Mouse (Mus musculus) CH12.LX (cell line): ENCODE measurements at regions not wholly inside any gene's neighbourhood (a gene's known extent, or its start where the extent isn't known, plus 50 kb on each side); places are given as distances from the start of the nearest gene placed in this dataset.

Source experiments
- DNase-seq: peaks from one replicate; pipeline ENCODE4 v3.0.0-alpha.2; 2013; ENCODE audit errors: extremely low read depth
- H3K27ac ChIP-seq: 2 replicates; pipeline ENCODE4 v1.5.1; 2012; ENCODE audit warnings: low read depth, mild to moderate bottlenecking, control low read depth, moderate library complexity; ENCODE audit not compliant: insufficient read depth
- H3K27me3 ChIP-seq: replicated peaks from 2 replicates; pipeline ENCODE3; 2012; ENCODE audit warnings: inconsistent platforms
- H3K36me3 ChIP-seq, 2 experiments: replicated peaks in 1 of 2; 2 replicates each; pipeline versions ENCODE3 to v1.6.1; 2012; ENCODE audit warnings: inconsistent platforms in 1 of 2, low read length in 1 of 2, mild to moderate bottlenecking in 1 of 2, mixed read lengths in 1 of 2, moderate library complexity in 1 of 2; ENCODE audit not compliant: control insufficient read depth in 1 of 2, insufficient read depth in 1 of 2
- H3K4me1 ChIP-seq, 2 experiments: 2 replicates each; pipeline ENCODE4 v1.6.1; 2012; ENCODE audit warnings: inconsistent platforms in 1 of 2, moderate library complexity in 1 of 2; ENCODE audit not compliant: insufficient read depth in 2 of 2, control insufficient read depth in 1 of 2
- H3K4me2 ChIP-seq: 2 replicates; pipeline ENCODE4 v1.6.1; 2012; ENCODE audit warnings: low read depth, mild to moderate bottlenecking, control low read depth; ENCODE audit not compliant: poor library complexity, insufficient read depth, severe bottlenecking
- H3K4me3 ChIP-seq, 3 experiments: fragments of 150-350 bp in 1 of 3; sonication (generic) in 1 of 3; replicated peaks in 1 of 3; 2 replicates each; pipeline versions ENCODE3 to v1.5.1; 2011 to 2012; ENCODE audit warnings: low read depth in 2 of 3, low read length in 2 of 3, mild to moderate bottlenecking in 2 of 3, moderate library complexity in 2 of 3, control low read depth in 1 of 3, improper control_type of control experiment in 1 of 3, inconsistent platforms in 1 of 3, mixed read lengths in 1 of 3; ENCODE audit not compliant: poor library complexity in 1 of 3
- H3K79me2 ChIP-seq: replicated peaks from 2 replicates; pipeline ENCODE4 v1.6.1; 2012; ENCODE audit warnings: mild to moderate bottlenecking, moderate library complexity; ENCODE audit not compliant: control insufficient read depth, poor library complexity, insufficient read depth, severe bottlenecking; ENCODE audit errors: extremely low read depth
- H3K9ac ChIP-seq: 2 replicates; pipeline ENCODE4 v1.6.1; 2012; ENCODE audit warnings: low read depth, mild to moderate bottlenecking, control low read depth, moderate library complexity; ENCODE audit not compliant: insufficient read depth
- H3K9me3 ChIP-seq: replicated peaks from 2 replicates; pipeline ENCODE3; 2012; ENCODE audit warnings: low read length, inconsistent platforms, mixed read lengths
- BHLHE40 ChIP-seq: IDR thresholded peaks from 2 replicates; pipeline ENCODE4 v1.6.1; 2011; ENCODE audit warnings: mild to moderate bottlenecking, low read depth, low read length, improper control_type of control experiment
- CHD1 ChIP-seq: IDR thresholded peaks from 2 replicates; pipeline ENCODE4 v1.6.1; 2012; ENCODE audit warnings: low read depth, low read length, improper control_type of control experiment, inconsistent platforms
- CHD2 ChIP-seq: IDR thresholded peaks from 2 replicates; pipeline ENCODE4 v1.6.1; 2011; ENCODE audit warnings: low read length, improper control_type of control experiment
- CTCF ChIP-seq, 2 experiments: IDR thresholded peaks in 1 of 2; conservative IDR thresholded peaks in 1 of 2; 2 replicates each; pipeline ENCODE4 v1.5.1; 2011 to 2012; ENCODE audit warnings: low read depth in 2 of 2, low read length in 2 of 2, improper control_type of control experiment in 1 of 2, inconsistent platforms in 1 of 2, mild to moderate bottlenecking in 1 of 2, moderate library complexity in 1 of 2
- E2F4 ChIP-seq: IDR thresholded peaks from 2 replicates; pipeline ENCODE4 v1.6.1; 2011; ENCODE audit warnings: low read depth, low read length, improper control_type of control experiment; ENCODE audit not compliant: insufficient replicate concordance
- EP300 ChIP-seq: IDR thresholded peaks from 2 replicates; pipeline ENCODE4 v1.6.1; 2011; ENCODE audit warnings: low read length, improper control_type of control experiment
- ETS1 ChIP-seq: conservative IDR thresholded peaks from 2 replicates; pipeline ENCODE4 v1.6.1; 2012; ENCODE audit warnings: low read depth, mild to moderate bottlenecking, inconsistent platforms, low read length, improper control_type of control experiment, moderate library complexity
- HCFC1 ChIP-seq: IDR thresholded peaks from 2 replicates; pipeline ENCODE4 v1.6.1; 2012; ENCODE audit warnings: low read depth, mild to moderate bottlenecking, inconsistent platforms, low read length, improper control_type of control experiment
- IRF4 ChIP-seq: IDR thresholded peaks from 2 replicates; pipeline ENCODE4 v1.6.1; 2014; ENCODE audit warnings: low read depth, mild to moderate bottlenecking, inconsistent platforms, low read length, improper control_type of control experiment
- JUN ChIP-seq: IDR thresholded peaks from 2 replicates; pipeline ENCODE4 v1.6.1; 2011; ENCODE audit warnings: low read depth, mild to moderate bottlenecking, low read length, improper control_type of control experiment, moderate library complexity; ENCODE audit not compliant: insufficient read depth
- MAFK ChIP-seq: IDR thresholded peaks from 2 replicates; pipeline ENCODE4 v1.6.1; 2011; ENCODE audit warnings: low read length, improper control_type of control experiment; ENCODE audit not compliant: insufficient replicate concordance
- MAZ ChIP-seq: IDR thresholded peaks from 2 replicates; pipeline ENCODE4 v1.6.1; 2012; ENCODE audit warnings: low read depth, mild to moderate bottlenecking, inconsistent platforms, low read length, improper control_type of control experiment, moderate library complexity
- MEF2A ChIP-seq: IDR thresholded peaks from 2 replicates; pipeline ENCODE4 v1.6.1; 2014; ENCODE audit warnings: low read depth, mild to moderate bottlenecking, inconsistent platforms, low read length, improper control_type of control experiment, borderline replicate concordance
- MXI1 ChIP-seq: IDR thresholded peaks from 2 replicates; pipeline ENCODE4 v1.6.1; 2011; ENCODE audit warnings: mild to moderate bottlenecking, low read depth, low read length, improper control_type of control experiment
- NRF1 ChIP-seq: IDR thresholded peaks from 2 replicates; pipeline ENCODE4 v1.6.1; 2014; ENCODE audit warnings: low read depth, mild to moderate bottlenecking, inconsistent platforms, low read length, improper control_type of control experiment, moderate library complexity
- POLR2A ChIP-seq: IDR thresholded peaks from 2 replicates; pipeline ENCODE4 v1.6.1; 2011; ENCODE audit warnings: low read depth, mild to moderate bottlenecking, improper control_type of control experiment, low read length
- POLR2AphosphoS2 ChIP-seq: IDR thresholded peaks from 2 replicates; pipeline ENCODE4 v1.6.1; 2011; ENCODE audit warnings: low read depth, low read length, improper control_type of control experiment
- RAD21 ChIP-seq: IDR thresholded peaks from 2 replicates; pipeline ENCODE4 v1.6.1; 2011; ENCODE audit warnings: low read depth, mild to moderate bottlenecking, low read length, improper control_type of control experiment, moderate library complexity
- RCOR1 ChIP-seq: conservative IDR thresholded peaks from 2 replicates; pipeline ENCODE4 v1.6.1; 2012; ENCODE audit warnings: low read depth, mild to moderate bottlenecking, inconsistent platforms, low read length, improper control_type of control experiment
- SIN3A ChIP-seq: IDR thresholded peaks from 2 replicates; pipeline ENCODE4 v1.6.1; 2012; ENCODE audit warnings: low read length, improper control_type of control experiment, inconsistent platforms
- SMC3 ChIP-seq: IDR thresholded peaks from 2 replicates; pipeline ENCODE4 v1.6.1; 2011; ENCODE audit warnings: low read depth, low read length, improper control_type of control experiment
- USF1 ChIP-seq: IDR thresholded peaks from 2 replicates; pipeline ENCODE4 v1.6.1; 2014; ENCODE audit warnings: low read depth, mild to moderate bottlenecking, inconsistent platforms, low read length, improper control_type of control experiment
- ZKSCAN1 ChIP-seq: IDR thresholded peaks from 2 replicates; pipeline ENCODE4 v1.6.1; 2012; ENCODE audit warnings: low read depth, inconsistent platforms, low read length, improper control_type of control experiment, borderline replicate concordance
- ZMIZ1 ChIP-seq: IDR thresholded peaks from 2 replicates; pipeline ENCODE4 v1.6.1; 2012; ENCODE audit warnings: low read depth, mild to moderate bottlenecking, inconsistent platforms, low read length, improper control_type of control experiment
- ZNF384 ChIP-seq: IDR thresholded peaks from 2 replicates; pipeline ENCODE4 v1.6.1; 2012; ENCODE audit warnings: low read depth, low read length, improper control_type of control experiment, inconsistent platforms
- dilution Hi-C: fragments of 300-500 bp; cut with MboI; formaldehyde crosslinking; loops from 2 replicates; pipeline ENCODE4 v1.14.3; 2020; ENCODE audit warnings: low sequenced_read_pairs; ENCODE audit not compliant: extremely low pct_unique_long_range_greater_than_20kb, extremely low pct_ligation_motif_present
- in situ Hi-C: fragments of 300-500 bp; cut with MboI; formaldehyde crosslinking; loops from 3 replicates; pipeline ENCODE4 v1.14.3; 2019; ENCODE audit warnings: low sequenced_read_pairs, low pct_ligation_motif_present, low pct_unique_long_range_greater_than_20kb, mixed read lengths

- H3K27me3 ChIP-seq = no peaks in the 10 kb centered on the region
- no peak overlapping the region for H3K9ac ChIP-seq
- no peaks in the 10 kb centered on the region for H3K36me3 ChIP-seq
- no peak overlapping the region for H3K4me2 ChIP-seq
- no peaks in the 10 kb centered on the region for H3K79me2 ChIP-seq
- DNase-seq = no peak
- H3K27ac ChIP-seq = no peak overlapping the region
- in situ Hi-C loops (no loop called here), dilution Hi-C loops (no loop called here)
- H3K4me1 ChIP-seq = no peaks in the 10 kb centered on the region
- peaks cover 81% of the 10 kb centered on the region for H3K9me3 ChIP-seq
- H3K4me3 ChIP-seq = no peak overlapping the region
- TF ChIP-seq RCOR1 (no peak), JUN (no peak), EP300 (no peak), SMC3 (no peak), CHD1 (no peak), MEF2A (no peak), USF1 (no peak), CTCF (conservative IDR thresholded peaks at IDR 0.05 in 1 of 2, IDR thresholded peaks at IDR 0.05 in 1 of 2; ENCODE audit: low read depth in 2 of 2, low read length in 2 of 2) (no peak), HCFC1 (no peak), SIN3A (no peak), ZKSCAN1 (no peak), ETS1 (no peak), RAD21 (no peak), IRF4 (no peak), BHLHE40 (no peak), E2F4 (no peak), CHD2 (no peak), POLR2A (no peak)
These were observed 329.1 kb downstream of the Agtpbp1 start for GRCm38 (mm10) chr13:59255798-59256435.

- Histone ChIP-seq H3K79me2 (no peaks in the 10 kb centered on the region), H3K9ac (no peak overlapping the region), H3K36me3 (no peaks in the 10 kb centered on the region), H3K27me3 (no peaks in the 10 kb centered on the region), H3K9me3 (peaks cover 82% of the 10 kb centered on the region), H3K4me3 (no peak overlapping the region), H3K4me1 (no peaks in the 10 kb centered on the region), H3K4me2 (no peak overlapping the region), H3K27ac (no peak overlapping the region)
- in situ Hi-C loops = no loop called here
- dilution Hi-C loops = no loop called here
- DNase-seq = no peak
- no peak for TF ChIP-seq MAZ
- no peak for TF ChIP-seq JUN
- TF ChIP-seq POLR2A = no peak
- no peak for TF ChIP-seq MXI1
- TF ChIP-seq ZKSCAN1 = no peak
- no peak for TF ChIP-seq POLR2AphosphoS2
- no peak for TF ChIP-seq RAD21
- no peak for TF ChIP-seq CHD2
- no peak for TF ChIP-seq EP300
- TF ChIP-seq ZMIZ1 = no peak
- TF ChIP-seq NRF1 = no peak
- no peak for TF ChIP-seq CHD1
- no peak for TF ChIP-seq MAFK
- TF ChIP-seq ZNF384 = no peak
- TF ChIP-seq CTCF (conservative IDR thresholded peaks at IDR 0.05 in 1 of 2, IDR thresholded peaks at IDR 0.05 in 1 of 2; ENCODE audit: low read depth in 2 of 2, low read length in 2 of 2) = no peak
These were observed 331.1 kb downstream of the Agtpbp1 start for GRCm38 (mm10) chr13:59253667-59254558.
